Mouse (Mus musculus) cortical plate, adult 2 months (tissue): ENCODE results near the gene Onecut3.

Experiments used
- CTCF ChIP-seq: fragments of 200-500 bp; IDR thresholded peaks from 2 replicates; pipeline ENCODE4 v1.5.1; 2011; ENCODE audit warnings: mild to moderate bottlenecking, control low read depth, low read length; ENCODE audit not compliant: insufficient read depth; ENCODE audit errors: extremely low read depth
- POLR2A ChIP-seq: fragments of 200-500 bp; IDR thresholded peaks from 2 replicates; pipeline ENCODE4 v1.6.1; 2011; ENCODE audit warnings: mild to moderate bottlenecking, low read length, control low read depth; ENCODE audit not compliant: insufficient read depth; ENCODE audit errors: extremely low read depth

DNA sequence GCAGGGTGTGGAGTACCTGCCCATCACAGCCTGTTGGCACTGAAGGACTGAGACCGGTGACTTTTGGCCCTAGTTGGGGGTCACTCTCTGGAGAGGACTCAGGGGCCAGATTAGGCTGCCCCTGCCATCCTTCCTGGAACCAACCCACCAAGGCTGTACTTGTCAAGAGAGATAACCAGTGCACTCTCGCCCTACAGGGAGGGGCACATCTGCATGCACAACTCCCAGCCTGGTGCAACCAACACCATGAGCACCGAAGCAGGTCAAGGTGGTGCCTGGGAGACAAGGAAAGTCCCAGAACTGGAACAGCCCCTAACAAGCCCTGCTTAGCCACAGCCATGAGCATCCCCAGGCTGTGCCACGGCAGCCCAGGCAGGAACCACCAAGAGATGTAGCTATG, 52.3 kb downstream of the Onecut3 start:
- TF ChIP-seq CTCF, result no peak
- TF ChIP-seq POLR2A, result no peak
